Mouse (Mus musculus): Measurements from ENCODE around the gene Duox1. TPM values are rescaled to one million over a fixed set of nuclear protein-coding genes. Genes with fewer than 3 reads are reported as not detected.
A peak's percentile ranks its signal among the peaks of the same experiment; 100 is the strongest.

Gene Duox1
- polyA plus RNA-seq, 1 experiment, result not detected

DNA sequence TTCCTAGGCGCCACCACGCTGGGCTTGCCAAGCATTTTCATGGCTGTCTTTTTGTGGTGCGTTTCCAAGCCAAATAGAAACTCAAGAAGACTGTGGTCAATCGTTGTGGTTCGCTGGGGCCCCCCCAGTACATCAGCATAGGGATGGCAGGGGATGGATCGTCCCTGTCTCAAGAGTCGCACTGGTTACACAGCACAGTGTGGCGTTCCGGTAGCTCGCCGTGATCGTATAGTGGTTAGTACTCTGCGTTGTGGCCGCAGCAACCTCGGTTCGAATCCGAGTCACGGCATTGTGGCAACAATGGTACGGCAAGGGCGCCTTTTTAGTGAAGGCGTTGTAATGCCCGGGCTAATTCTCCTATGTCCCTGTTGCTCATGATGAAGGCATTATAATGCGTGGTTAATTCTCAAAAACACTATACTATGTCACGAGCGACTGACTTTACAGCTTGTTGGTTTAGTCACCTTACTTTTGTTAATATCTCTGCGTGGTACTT, 62.3 kb downstream of the Duox1 start:
- Histone ChIP-seq H3K9me3 (replicated peaks; ENCODE audit: control insufficient read depth, insufficient read depth, low read length, poor library complexity, severe bottlenecking) (no peaks in the 10 kb centered on the region), H3K4me1 (ENCODE audit: control insufficient read depth, insufficient read depth, low read length) (no peaks in the 10 kb centered on the region), H3K27ac (ENCODE audit: insufficient read depth, low read length) (peak overlapping the region; percentile 24; the same call in 1 of the 2 replicates), H3K27me3 (ENCODE audit: control insufficient read depth, insufficient read depth, low read length, poor library complexity, severe bottlenecking) (no peaks in the 10 kb centered on the region), H3K4me3 (ENCODE audit: low read depth, low read length) (peak overlapping the region; percentile 80), H3K36me3 (ENCODE audit: control insufficient read depth, insufficient read depth, low read length, poor library complexity, severe bottlenecking) (no peaks in the 10 kb centered on the region), H3K9ac (ENCODE audit: low read depth, poor library complexity, severe bottlenecking) (peak overlapping the region; percentile 64)
- TF ChIP-seq EP300 (IDR thresholded peaks at IDR 0.05; ENCODE audit: insufficient read depth, low read depth, low read length), result peak; percentile 44; the same call in 1 of the 2 replicates
- no peak for TF ChIP-seq CTCF (IDR thresholded peaks at IDR 0.05; ENCODE audit: low read depth, low read length)

- Histone ChIP-seq H3K27ac (ENCODE audit: insufficient read depth, low read length) (0 out of 2 replicates have a peak overlapping the region, but pooled peaks have one; percentile 24), H3K36me3 (ENCODE audit: control insufficient read depth, insufficient read depth, low read length, poor library complexity, severe bottlenecking) (no peaks in the 10 kb centered on the region), H3K27me3 (ENCODE audit: control insufficient read depth, insufficient read depth, low read length, poor library complexity, severe bottlenecking) (no peaks in the 10 kb centered on the region), H3K4me3 (ENCODE audit: low read depth, low read length) (peak overlapping the region; percentile 46), H3K9me3 (replicated peaks; ENCODE audit: control insufficient read depth, insufficient read depth, low read length, poor library complexity, severe bottlenecking) (no peaks in the 10 kb centered on the region), H3K4me1 (ENCODE audit: control insufficient read depth, insufficient read depth, low read length) (no peaks in the 10 kb centered on the region), H3K9ac (ENCODE audit: low read depth, poor library complexity, severe bottlenecking) (no peak overlapping the region)
- TF ChIP-seq POLR2A (IDR thresholded peaks at IDR 0.05; ENCODE audit: insufficient read depth, low read length) (no peak), CTCF (IDR thresholded peaks at IDR 0.05; ENCODE audit: low read depth, low read length) (no peak), EP300 (IDR thresholded peaks at IDR 0.05; ENCODE audit: insufficient read depth, low read depth, low read length) (no peak)
Observed at GRCm38 (mm10) chr2:122378421-122379291, 63.2 kb downstream of the Duox1 start.

- Histone ChIP-seq H3K4me3 (ENCODE audit: low read depth, low read length) (no peak overlapping the region), H3K9me3 (replicated peaks; ENCODE audit: control insufficient read depth, insufficient read depth, low read length, poor library complexity, severe bottlenecking) (no peaks in the 10 kb centered on the region), H3K36me3 (ENCODE audit: control insufficient read depth, insufficient read depth, low read length, poor library complexity, severe bottlenecking) (no peaks in the 10 kb centered on the region), H3K9ac (ENCODE audit: low read depth, poor library complexity, severe bottlenecking) (no peak overlapping the region), H3K4me1 (ENCODE audit: control insufficient read depth, insufficient read depth, low read length) (no peaks in the 10 kb centered on the region), H3K27me3 (ENCODE audit: control insufficient read depth, insufficient read depth, low read length, poor library complexity, severe bottlenecking) (no peaks in the 10 kb centered on the region), H3K27ac (ENCODE audit: insufficient read depth, low read length) (no peak overlapping the region)
- TF ChIP-seq EP300 (IDR thresholded peaks at IDR 0.05; ENCODE audit: insufficient read depth, low read depth, low read length), result no peak
- no peak for TF ChIP-seq CTCF (IDR thresholded peaks at IDR 0.05; ENCODE audit: low read depth, low read length)
- no peak for TF ChIP-seq POLR2A (IDR thresholded peaks at IDR 0.05; ENCODE audit: insufficient read depth, low read length)
Observed at GRCm38 (mm10) chr2:122379292-122379650, 63.8 kb downstream of the Duox1 start.

GRCm38 (mm10) chr2:122380768-122381311, 65.4 kb downstream of the Duox1 start:
- Histone ChIP-seq H3K9ac (ENCODE audit: low read depth, poor library complexity, severe bottlenecking) (no peak overlapping the region), H3K9me3 (replicated peaks; ENCODE audit: control insufficient read depth, insufficient read depth, low read length, poor library complexity, severe bottlenecking) (no peaks in the 10 kb centered on the region), H3K27me3 (ENCODE audit: control insufficient read depth, insufficient read depth, low read length, poor library complexity, severe bottlenecking) (no peaks in the 10 kb centered on the region), H3K36me3 (ENCODE audit: control insufficient read depth, insufficient read depth, low read length, poor library complexity, severe bottlenecking) (no peaks in the 10 kb centered on the region), H3K4me3 (ENCODE audit: low read depth, low read length) (peak overlapping the region; percentile 31), H3K4me1 (ENCODE audit: control insufficient read depth, insufficient read depth, low read length) (no peaks in the 10 kb centered on the region), H3K27ac (ENCODE audit: insufficient read depth, low read length) (no peak overlapping the region)
- TF ChIP-seq CTCF (IDR thresholded peaks at IDR 0.05; ENCODE audit: low read depth, low read length) (no peak), POLR2A (IDR thresholded peaks at IDR 0.05; ENCODE audit: insufficient read depth, low read length) (no peak), EP300 (IDR thresholded peaks at IDR 0.05; ENCODE audit: insufficient read depth, low read depth, low read length) (no peak)

GRCm38 (mm10) chr2:122381329-122382103, 66.0 kb downstream of the Duox1 start:
- TF ChIP-seq EP300 (IDR thresholded peaks at IDR 0.05; ENCODE audit: insufficient read depth, low read depth, low read length) (no peak), POLR2A (IDR thresholded peaks at IDR 0.05; ENCODE audit: insufficient read depth, low read length) (no peak)
- no peak overlapping the region for H3K4me3 ChIP-seq (ENCODE audit: low read depth, low read length)
- no peaks in the 10 kb centered on the region for H3K9me3 ChIP-seq (replicated peaks; ENCODE audit: control insufficient read depth, insufficient read depth, low read length, poor library complexity, severe bottlenecking)
- no peaks in the 10 kb centered on the region for H3K27me3 ChIP-seq (ENCODE audit: control insufficient read depth, insufficient read depth, low read length, poor library complexity, severe bottlenecking)
- H3K9ac ChIP-seq (ENCODE audit: low read depth, poor library complexity, severe bottlenecking), result no peak overlapping the region
- H3K36me3 ChIP-seq (ENCODE audit: control insufficient read depth, insufficient read depth, low read length, poor library complexity, severe bottlenecking), result no peaks in the 10 kb centered on the region
- no peaks in the 10 kb centered on the region for H3K4me1 ChIP-seq (ENCODE audit: control insufficient read depth, insufficient read depth, low read length)
- H3K27ac ChIP-seq (ENCODE audit: insufficient read depth, low read length), result no peak overlapping the region

Data from ES-Bruce4 (cell line).